Mouse (Mus musculus): ENCODE measurements around the gene Wdr20. TPM values are rescaled to one million over a fixed set of nuclear protein-coding genes. Genes with fewer than 3 reads are reported as not detected.
"Not testable (repeated sequence)": the region's sequence is repeated elsewhere in the genome, so short reads cannot be mapped to it uniquely, and the experiment has no call there.

The Wdr20 gene
- polyA plus RNA-seq (2015; fragmentation: Nextera tagmentation; extraction: Ambion mirVana): 8.6 and 9.1 TPM in 2 replicates

- H3K27ac ChIP-seq (replicated peaks): peak within 1 kb of the TSS; percentile 87
- peak; percentile 93 for ATAC-seq (ENCODE audit: insufficient read depth)
- peak within 1 kb of the TSS; percentile 98 for H3K4me2 ChIP-seq
- H3K9ac ChIP-seq: peak within 1 kb of the TSS; percentile 99
- peak within 1 kb of the TSS; percentile 99 for H3K4me3 ChIP-seq (replicated peaks)
- H3K9me3 ChIP-seq (replicated peaks): no peaks in the 10 kb centered on the region
- H3K36me3 ChIP-seq (replicated peaks): peaks cover 7% of the 10 kb centered on the region
- WGBS (ENCODE audit: insufficient replicate concordance): 1% methylated on average over 69 of the region's 69 CpGs
- peaks cover 27% of the 10 kb centered on the region for H3K4me1 ChIP-seq (replicated peaks)
- H3K27me3 ChIP-seq: peaks cover 24% of the 10 kb centered on the region
Measured at GRCm38 (mm10) chr12:110737170-110738157, at the start of gene Wdr20. TSS of gene Wdr20 (plus strand) at chr12:110737944.

GRCm38 (mm10) chr12:110688921-110689320 lies 48.8 kb upstream of the Wdr20 start:
- not testable (repeated sequence) for H3K4me2 ChIP-seq; H3K4me1 ChIP-seq (replicated peaks); H3K9me3 ChIP-seq (replicated peaks); H3K27ac ChIP-seq (replicated peaks); H3K27me3 ChIP-seq; ATAC-seq (ENCODE audit: insufficient read depth); H3K4me3 ChIP-seq (replicated peaks); H3K9ac ChIP-seq
- H3K36me3 ChIP-seq (replicated peaks): peaks cover 69% of the 10 kb centered on the region
- 77% methylated on average over 3 of the region's 3 CpGs for WGBS (ENCODE audit: insufficient replicate concordance)

- H3K4me3 ChIP-seq (replicated peaks): no peak overlapping the region
- 73% methylated on average over 6 of the region's 6 CpGs for WGBS (ENCODE audit: insufficient replicate concordance)
- no peak overlapping the region; the same call in 1 of the 2 replicates for H3K27ac ChIP-seq (replicated peaks)
- no peak for ATAC-seq (ENCODE audit: insufficient read depth)
- peaks cover 12% of the 10 kb centered on the region for H3K4me1 ChIP-seq (replicated peaks)
- no peaks in the 10 kb centered on the region for H3K27me3 ChIP-seq
- no peak overlapping the region for H3K4me2 ChIP-seq
- no peak overlapping the region for H3K9ac ChIP-seq
- peaks cover 77% of the 10 kb centered on the region for H3K36me3 ChIP-seq (replicated peaks)
- no peaks in the 10 kb centered on the region for H3K9me3 ChIP-seq (replicated peaks)
Measured at GRCm38 (mm10) chr12:110689919-110690643, 47.7 kb upstream of the Wdr20 start.

GRCm38 (mm10) chr12:110693378-110693777 lies 44.4 kb upstream of the Wdr20 start:
- H3K4me1 ChIP-seq (replicated peaks): peaks cover 30% of the 10 kb centered on the region
- H3K9me3 ChIP-seq (replicated peaks); H3K9ac ChIP-seq; ATAC-seq (ENCODE audit: insufficient read depth); H3K4me2 ChIP-seq; H3K4me3 ChIP-seq (replicated peaks); H3K27me3 ChIP-seq; H3K27ac ChIP-seq (replicated peaks): not testable (repeated sequence)
- peaks cover 55% of the 10 kb centered on the region for H3K36me3 ChIP-seq (replicated peaks)
- WGBS (ENCODE audit: insufficient replicate concordance): 70% methylated on average over 5 of the region's 5 CpGs

GRCm38 (mm10) chr12:110695676-110696171 lies 42.0 kb upstream of the Wdr20 start:
- Histone ChIP-seq H3K4me1 (replicated peaks) (peaks cover 54% of the 10 kb centered on the region), H3K9me3 (replicated peaks) (no peaks in the 10 kb centered on the region), H3K4me2 (peak overlapping the region; percentile 90), H3K9ac (peak overlapping the region; percentile 100), H3K27me3 (no peaks in the 10 kb centered on the region), H3K4me3 (replicated peaks) (peak overlapping the region; percentile 100), H3K36me3 (replicated peaks) (peaks cover 33% of the 10 kb centered on the region), H3K27ac (replicated peaks) (peak overlapping the region; percentile 98)
- 0% methylated on average over 51 of the region's 55 CpGs for WGBS (ENCODE audit: insufficient replicate concordance)
- ATAC-seq (ENCODE audit: insufficient read depth): peak; percentile 51

GRCm38 (mm10) chr12:110696173-110696974 lies 41.4 kb upstream of the Wdr20 start:
- Histone ChIP-seq H3K9me3 (replicated peaks) (no peaks in the 10 kb centered on the region), H3K4me3 (replicated peaks) (peak overlapping the region; percentile 100), H3K36me3 (replicated peaks) (peaks cover 31% of the 10 kb centered on the region), H3K9ac (peak overlapping the region; percentile 100), H3K27ac (replicated peaks) (peak overlapping the region; percentile 98), H3K27me3 (no peaks in the 10 kb centered on the region), H3K4me2 (peak overlapping the region; percentile 90), H3K4me1 (replicated peaks) (peaks cover 60% of the 10 kb centered on the region)
- WGBS (ENCODE audit: insufficient replicate concordance): under 1% methylated on average over 89 of the region's 89 CpGs
- peak; percentile 86 for ATAC-seq (ENCODE audit: insufficient read depth)

GRCm38 (mm10) chr12:110696975-110697400 lies 40.8 kb upstream of the Wdr20 start:
- Histone ChIP-seq H3K36me3 (replicated peaks) (peaks cover 24% of the 10 kb centered on the region), H3K9me3 (replicated peaks) (no peaks in the 10 kb centered on the region), H3K27ac (replicated peaks) (peak overlapping the region; percentile 87), H3K4me1 (replicated peaks) (peaks cover 66% of the 10 kb centered on the region), H3K4me2 (peak overlapping the region; percentile 90), H3K9ac (peak overlapping the region; percentile 78), H3K4me3 (replicated peaks) (peak overlapping the region; percentile 100), H3K27me3 (no peaks in the 10 kb centered on the region)
- no peak for ATAC-seq (ENCODE audit: insufficient read depth)
- 26% methylated on average over 9 of the region's 9 CpGs for WGBS (ENCODE audit: insufficient replicate concordance)

GRCm38 (mm10) chr12:110697457-110697856 lies 40.3 kb upstream of the Wdr20 start:
- peak overlapping the region; percentile 78; the same call in 1 of the 2 replicates for H3K9ac ChIP-seq
- no peaks in the 10 kb centered on the region for H3K9me3 ChIP-seq (replicated peaks)
- no peak for ATAC-seq (ENCODE audit: insufficient read depth)
- WGBS (ENCODE audit: insufficient replicate concordance): 23% methylated on average over 5 of the region's 5 CpGs
- H3K4me1 ChIP-seq (replicated peaks): peaks cover 71% of the 10 kb centered on the region
- no peaks in the 10 kb centered on the region for H3K27me3 ChIP-seq
- H3K4me2 ChIP-seq: peak overlapping the region; percentile 90
- peak overlapping the region; percentile 87 for H3K27ac ChIP-seq (replicated peaks)
- peak overlapping the region; percentile 100; the same call in 1 of the 2 replicates for H3K4me3 ChIP-seq (replicated peaks)
- peaks cover 21% of the 10 kb centered on the region for H3K36me3 ChIP-seq (replicated peaks)

GRCm38 (mm10) chr12:110698080-110698479 lies 39.7 kb upstream of the Wdr20 start:
- no peak for ATAC-seq (ENCODE audit: insufficient read depth)
- 0 out of 2 replicates have a peak overlapping the region, but pooled peaks have one; percentile 78 for H3K9ac ChIP-seq
- peak overlapping the region; percentile 87 for H3K27ac ChIP-seq (replicated peaks)

GRCm38 (mm10) chr12:110698523-110699170 lies 39.1 kb upstream of the Wdr20 start:
- H3K27ac ChIP-seq (replicated peaks): peak overlapping the region; percentile 87
- peak overlapping the region; percentile 69 for H3K4me2 ChIP-seq
- H3K4me1 ChIP-seq (replicated peaks): peaks cover 70% of the 10 kb centered on the region
- no peaks in the 10 kb centered on the region for H3K9me3 ChIP-seq (replicated peaks)
- 11% methylated on average over 15 of the region's 15 CpGs for WGBS (ENCODE audit: insufficient replicate concordance)
- H3K9ac ChIP-seq: peak overlapping the region; percentile 78
- no peak for ATAC-seq (ENCODE audit: insufficient read depth)
- H3K36me3 ChIP-seq (replicated peaks): peaks cover 11% of the 10 kb centered on the region
- H3K27me3 ChIP-seq: no peaks in the 10 kb centered on the region
- H3K4me3 ChIP-seq (replicated peaks): peak overlapping the region; percentile 28

More at GRCm38 (mm10) chr12:110698080-110698479, 39.7 kb upstream of the Wdr20 start:
- peak overlapping the region; percentile 69 for H3K4me2 ChIP-seq
- no peaks in the 10 kb centered on the region for H3K27me3 ChIP-seq
- 44% methylated on average over 1 of the region's 1 CpGs for WGBS (ENCODE audit: insufficient replicate concordance)
- H3K4me1 ChIP-seq (replicated peaks): peaks cover 70% of the 10 kb centered on the region
- peaks cover 16% of the 10 kb centered on the region for H3K36me3 ChIP-seq (replicated peaks)
- no peaks in the 10 kb centered on the region for H3K9me3 ChIP-seq (replicated peaks)
- H3K4me3 ChIP-seq (replicated peaks): peak overlapping the region; percentile 28; the same call in 1 of the 2 replicates

Data from liver, embryonic 15.5 days (tissue).